Mouse (Mus musculus): ENCODE data around the gene Slc22a23. TPM values are rescaled to one million over a fixed set of nuclear protein-coding genes. Genes with fewer than 3 reads are reported as not detected.
A peak's percentile ranks its signal among the peaks of the same experiment; 100 is the strongest.

Gene Slc22a23
- polyA plus RNA-seq, 1 experiment from 2014 or later: 7.8 TPM

DNA sequence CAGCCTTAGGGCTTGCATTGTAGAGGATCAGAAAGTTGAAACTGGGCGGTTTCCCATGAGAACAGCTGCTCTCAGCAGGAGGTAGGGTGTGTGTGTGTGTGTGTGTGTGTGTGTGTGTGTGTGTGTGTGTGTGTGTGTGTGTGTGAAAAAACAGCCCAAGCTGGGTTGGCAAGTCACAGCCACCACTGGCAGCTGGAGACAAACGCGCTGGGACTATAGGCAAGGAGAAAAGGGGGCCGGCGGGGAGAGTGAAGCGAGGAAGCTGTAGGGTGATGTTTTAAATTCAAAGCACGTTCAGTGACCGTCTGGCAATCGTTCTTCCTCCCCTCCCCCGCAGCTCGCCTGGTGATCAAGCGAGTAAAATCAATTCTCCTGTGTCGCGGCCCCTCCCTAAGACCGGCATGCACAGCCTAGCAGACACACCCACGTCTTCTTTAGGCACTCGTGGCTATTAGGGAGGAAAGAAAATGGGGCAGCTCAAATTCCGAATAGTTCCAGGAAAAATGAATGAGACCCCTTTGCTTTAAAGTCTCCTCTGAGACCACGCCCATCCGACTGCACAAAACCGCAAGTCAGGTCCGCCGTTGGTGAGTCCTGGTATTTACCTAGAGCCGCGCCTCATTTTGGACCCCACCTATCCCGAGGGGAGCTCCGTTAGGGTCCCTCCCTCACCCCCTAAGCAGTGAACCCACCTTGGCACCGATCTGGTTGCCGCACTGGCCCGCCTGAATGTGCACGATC, 215.3 kb downstream of the Slc22a23 start:
- H3K4me1 ChIP-seq (ENCODE audit: control insufficient read depth in 2 of 2, insufficient read depth in 2 of 2, low read length in 2 of 2): peaks cover 17 to 25% of the 10 kb centered on the region in 2 experiments
- ATAC-seq (ENCODE audit: insufficient number of reproducible peaks, insufficient read depth, low FRiP score, low read depth): no peak; the same call in 1 of the 2 replicates
- peaks cover 7% of the 10 kb centered on the region; the same call in 1 of the 2 replicates for H3K27me3 ChIP-seq (ENCODE audit: control insufficient read depth, insufficient read depth, low read length)
- H3K9me3 ChIP-seq (ENCODE audit: control insufficient read depth, low read length): no peaks in the 10 kb centered on the region
- H3K36me3 ChIP-seq (ENCODE audit: control insufficient read depth, insufficient read depth, low read length): peaks cover 5% of the 10 kb centered on the region; the same call in 1 of the 2 replicates
- peak overlapping the region; percentile 84 for H3K4me3 ChIP-seq (ENCODE audit: control insufficient read depth in 1 of 2, insufficient read depth in 1 of 2, low read depth in 1 of 2, low read length in 2 of 2)
- WGBS: 1% methylated on average over 31 of the region's 31 CpGs
- peak overlapping the region; percentile 89 for H3K9ac ChIP-seq (ENCODE audit: low read length)
- H3K4me2 ChIP-seq (ENCODE audit: low read length): peak overlapping the region; percentile 89
- peak overlapping the region; percentile 57 to 89 for H3K27ac ChIP-seq (replicated peaks in 1 of 2; ENCODE audit: control insufficient read depth in 1 of 2, insufficient read depth in 1 of 2, low read depth in 2 of 2, low read length in 2 of 2)

Other genes with a start within 250 kb of the Slc22a23 start
- gene Tubb2b, start 214.7 kb downstream of the Slc22a23 start, polyA plus RNA-seq (2014; fragmentation: Nextera tagmentation; extraction: Ambion mirVana): 26.7 and 35.0 TPM in 2 replicates
- gene Psmg4, start 182.2 kb downstream of the Slc22a23 start, polyA plus RNA-seq (2014; fragmentation: Nextera tagmentation; extraction: Ambion mirVana): 81.2 and 81.7 TPM in 2 replicates